Mouse (Mus musculus): ENCODE data around the gene Gapdhs.

Gapdhs gene

DNA sequence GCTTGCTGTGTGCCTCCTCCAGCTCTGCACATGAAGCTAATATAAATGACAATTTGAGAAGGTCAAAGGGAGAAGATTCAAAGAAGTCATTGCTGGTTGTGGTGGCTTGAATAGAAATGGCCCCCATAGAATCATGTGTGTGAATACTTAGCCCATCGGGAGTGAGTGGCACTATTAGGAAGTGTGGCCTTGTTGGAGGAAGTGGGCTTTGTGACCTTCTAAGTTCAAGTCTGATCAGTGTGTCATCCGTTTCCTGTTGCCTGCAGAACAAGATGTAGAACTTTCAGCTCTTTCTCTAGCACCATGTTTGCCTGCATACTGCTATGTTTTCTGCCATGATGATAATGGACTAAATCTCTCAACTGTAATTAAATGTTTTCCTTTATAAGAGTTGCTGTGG lies 60.1 kb downstream of the Gapdhs start:
- no peak for ATAC-seq (ENCODE audit: insufficient number of reproducible peaks, low FRiP score, low TSS enrichment)

DNA sequence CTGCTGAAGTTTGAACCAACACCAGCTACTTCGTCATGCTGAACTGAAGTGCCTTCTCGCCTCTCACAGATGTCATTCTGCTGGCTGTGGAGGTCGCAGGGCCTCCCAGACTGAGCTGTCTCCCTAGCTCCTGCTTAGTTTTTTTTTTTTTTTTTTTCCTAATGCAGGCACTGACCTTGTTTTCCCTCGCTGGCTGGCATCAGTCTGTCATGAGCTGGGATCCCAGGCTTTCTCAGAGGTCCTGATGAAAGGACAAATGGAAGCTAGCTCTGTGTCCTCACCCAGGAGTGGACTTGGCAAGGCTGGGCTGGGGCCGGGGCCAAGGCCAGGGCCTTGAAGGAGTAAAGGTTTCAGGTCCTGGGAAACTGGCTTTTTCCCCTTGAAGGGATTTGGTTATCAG lies 61.6 kb downstream of the Gapdhs start:
- ATAC-seq (ENCODE audit: insufficient number of reproducible peaks, low FRiP score, low TSS enrichment): no peak
